Mouse (Mus musculus): Measurements from ENCODE around the gene Hnrnpa2b1. TPM values are rescaled to one million over a fixed set of nuclear protein-coding genes. Genes with fewer than 3 reads are reported as not detected.

Hnrnpa2b1 gene
- 1,852 TPM for polyA plus RNA-seq (2017; shearing (Covaris generic))

DNA sequence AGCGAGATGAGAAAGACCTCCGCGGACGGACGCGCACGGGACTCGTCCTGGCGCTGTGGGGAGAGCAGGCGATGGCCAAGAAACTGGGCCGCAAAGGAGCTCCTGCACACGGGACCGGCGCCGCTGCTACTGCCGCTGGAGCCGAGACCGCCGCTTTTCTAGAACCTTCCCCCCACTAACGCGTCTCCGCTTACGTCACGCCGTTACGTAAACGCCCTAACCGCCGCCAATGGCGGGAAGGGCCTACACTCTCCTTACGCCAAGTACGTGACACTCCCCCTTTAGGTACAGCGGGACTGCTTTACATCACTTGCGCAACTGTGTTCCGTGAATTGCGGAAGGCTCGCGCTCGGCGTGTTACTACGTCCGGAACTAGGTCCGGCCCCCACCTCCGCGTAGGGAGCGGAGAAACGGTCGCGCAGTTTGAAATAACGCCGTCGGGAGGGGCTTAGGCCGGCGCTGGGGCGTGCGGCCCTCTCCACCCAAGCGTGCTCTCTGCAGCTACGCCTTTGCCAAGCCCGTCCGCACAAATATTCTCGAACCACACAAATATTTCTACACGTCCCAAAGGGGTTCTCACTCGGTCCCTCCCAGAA lies at the start of gene Hnrnpa2b1:
Gene Hnrnpa2b1, minus strand, starts transcription at position 180 of the 596 bp plus-strand sequence.

DNA sequence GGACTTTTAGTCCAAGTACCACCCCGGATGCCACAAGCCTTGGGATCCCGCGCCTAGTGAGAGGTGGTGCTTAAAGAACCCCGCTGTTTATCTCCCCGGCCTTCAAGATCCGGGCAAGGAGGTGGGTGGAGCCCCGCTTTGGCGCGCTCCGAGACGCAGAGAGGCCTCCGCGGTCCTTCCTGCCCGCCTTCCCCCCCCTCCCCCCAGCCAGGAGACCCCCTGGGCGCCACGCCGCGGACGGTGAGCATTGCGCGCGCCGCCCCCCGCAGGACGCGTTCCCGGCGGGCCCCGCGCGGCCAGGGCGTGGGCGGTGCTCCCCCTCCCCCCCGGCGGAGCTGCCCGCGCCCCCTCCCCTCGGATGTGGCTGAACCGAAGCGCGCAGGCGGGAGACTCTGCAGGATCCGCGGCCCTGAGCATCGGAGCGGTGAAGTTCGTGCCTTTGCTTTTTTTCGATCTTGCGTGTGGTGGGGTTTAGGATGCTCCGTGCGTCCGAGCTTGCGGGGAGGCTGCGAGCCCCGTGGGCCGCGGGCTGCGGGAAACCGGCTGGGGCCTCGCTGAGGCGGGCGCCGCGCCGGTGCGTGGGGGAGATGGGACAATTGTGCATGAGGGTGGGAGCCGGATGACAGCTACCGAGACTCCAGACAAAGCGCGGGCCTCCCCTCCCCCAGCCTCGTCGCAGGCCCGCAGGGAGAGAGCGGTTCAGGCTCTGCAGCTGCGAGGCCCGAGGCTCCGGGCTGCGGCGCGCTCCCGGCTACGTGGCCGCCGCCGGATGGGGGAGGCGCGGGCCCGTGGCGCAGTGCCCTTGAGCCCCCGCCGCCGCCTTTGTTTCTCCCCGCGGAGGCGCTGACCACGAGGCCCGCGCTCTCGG lies 851 bp upstream of the Hnrnpa2b1 start, which contains the start of gene Cbx3:
Gene Cbx3, plus strand, starts transcription at position 50 of the 868 bp plus-strand sequence.

DNA sequence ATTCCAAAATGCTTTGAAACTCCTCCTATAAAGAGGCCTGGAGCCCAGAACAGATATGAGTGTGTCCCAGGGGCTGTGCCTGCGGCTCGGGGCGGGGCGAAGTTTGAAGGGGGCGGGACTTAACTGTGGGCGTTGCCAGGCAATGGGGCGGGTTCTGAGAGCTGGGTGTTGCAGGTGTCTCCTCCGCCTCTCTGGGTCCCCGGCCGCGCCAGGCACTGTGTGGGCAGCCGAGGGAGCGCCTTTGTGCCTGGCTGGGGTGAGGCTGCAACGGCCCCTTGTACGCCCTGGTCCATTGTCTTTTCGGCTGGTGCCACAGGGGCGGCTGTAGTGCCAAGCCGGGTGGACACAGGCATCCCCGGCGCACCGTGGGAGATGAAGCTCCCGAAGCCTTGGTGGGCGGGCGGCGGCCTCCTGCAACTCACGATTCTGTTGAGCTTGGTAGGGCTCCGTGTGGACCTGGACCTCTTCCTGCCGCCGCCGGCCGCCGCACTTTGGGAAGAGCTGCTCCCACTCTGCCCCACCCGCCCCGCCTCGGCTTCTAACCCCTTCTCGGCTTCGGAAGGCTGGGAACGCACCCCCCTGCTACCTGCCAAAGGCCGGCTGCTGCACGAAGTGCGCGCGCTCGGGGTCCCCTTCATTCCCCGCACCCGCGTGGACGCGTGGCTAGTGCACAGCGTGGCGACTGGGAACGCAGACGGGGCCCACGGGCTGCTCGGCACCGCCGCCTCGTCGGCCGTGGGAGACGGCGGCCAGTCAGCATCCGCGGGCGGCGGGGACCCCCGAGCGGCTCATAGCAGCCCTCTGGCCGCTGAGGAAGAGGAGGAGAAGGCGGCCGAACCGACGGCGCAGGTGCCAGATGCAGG lies 36.9 kb downstream of the Hnrnpa2b1 start, which contains the start of gene Nfe2l3:
Gene Nfe2l3, plus strand, starts transcription at position 136 of the 863 bp plus-strand sequence.

Other genes with a start within 250 kb of the Hnrnpa2b1 start
- gene Nfe2l3, start 37.2 kb downstream of the Hnrnpa2b1 start, polyA plus RNA-seq (2017; shearing (Covaris generic)) = 0.51 TPM
- gene Cbx3, start 466 bp upstream of the Hnrnpa2b1 start, polyA plus RNA-seq (2017; shearing (Covaris generic)) = 89.2 TPM
- 21.4 TPM for gene Snx10, start 54.0 kb upstream of the Hnrnpa2b1 start, polyA plus RNA-seq (2017; shearing (Covaris generic))